Mouse (Mus musculus) liver, embryonic 11.5 days (tissue): ENCODE measurements at regions not wholly inside any gene's neighbourhood (a gene's known extent, or its start where the extent isn't known, plus 50 kb on each side); places are given as distances from the start of the nearest gene placed in this dataset.
A peak's percentile ranks its signal among the peaks of the same experiment; 100 is the strongest.

Source experiments
- ATAC-seq: fragments of 200-750 bp; cut with Nextera tagmentation; replicated peaks from 2 replicates; pipeline ENCODE4 v1.8.0; 2017; ENCODE audit warnings: moderate number of reproducible peaks, mild to moderate bottlenecking, moderate TSS enrichment, moderate library complexity; ENCODE audit not compliant: low FRiP score
- DNase-seq: peaks from one replicate; pipeline ENCODE4 v3.0.0-alpha.2; 2017; ENCODE audit warnings: low spot score
- H3K27ac ChIP-seq: fragments of 300-500 bp; sonication (generic); 2 replicates; pipeline ENCODE4 v1.5.1; 2014; ENCODE audit warnings: mild to moderate bottlenecking, low read depth, low read length, control low read depth
- H3K27me3 ChIP-seq: fragments of 300-500 bp; sonication (generic); replicated peaks from 2 replicates; pipeline ENCODE4 v1.6.1; 2014; ENCODE audit warnings: low read length, mixed read lengths; ENCODE audit not compliant: control insufficient read depth, insufficient read depth
- H3K36me3 ChIP-seq: fragments of 300-500 bp; sonication (generic); 2 replicates; pipeline ENCODE4 v1.6.1; 2014; ENCODE audit warnings: mild to moderate bottlenecking, low read length, moderate library complexity, mixed read lengths; ENCODE audit not compliant: control insufficient read depth, insufficient read depth
- H3K4me1 ChIP-seq: fragments of 300-500 bp; sonication (generic); replicated peaks from 2 replicates; pipeline ENCODE4 v1.6.1; 2014; ENCODE audit warnings: low read length, mixed read lengths; ENCODE audit not compliant: control insufficient read depth, insufficient read depth
- H3K4me2 ChIP-seq: fragments of 300-500 bp; sonication (generic); 2 replicates; pipeline ENCODE4 v1.6.1; 2014; ENCODE audit warnings: mild to moderate bottlenecking, control low read depth, moderate library complexity
- H3K4me3 ChIP-seq: fragments of 300-500 bp; sonication (generic); 2 replicates; pipeline ENCODE4 v1.5.1; 2014; ENCODE audit warnings: low read depth, low read length, control low read depth
- H3K9ac ChIP-seq: fragments of 300-500 bp; sonication (generic); 2 replicates; pipeline ENCODE4 v1.6.1; 2014; ENCODE audit warnings: low read depth, low read length, control low read depth
- H3K9me3 ChIP-seq: fragments of 300-500 bp; sonication (generic); 2 replicates; pipeline ENCODE4 v1.6.1; 2016; ENCODE audit warnings: low read length, inconsistent platforms, mixed read lengths; ENCODE audit not compliant: control insufficient read depth
- WGBS: fragments of 180-500 bp; shearing (Covaris S2); extraction: QIAGEN DNeasy Blood & Tissue Kit; methylation state at CpG from one replicate; pipeline ENCODE4 v1.1.7; 2014; 5-methylcytosine and 5-hydroxymethylcytosine counted together

DNA sequence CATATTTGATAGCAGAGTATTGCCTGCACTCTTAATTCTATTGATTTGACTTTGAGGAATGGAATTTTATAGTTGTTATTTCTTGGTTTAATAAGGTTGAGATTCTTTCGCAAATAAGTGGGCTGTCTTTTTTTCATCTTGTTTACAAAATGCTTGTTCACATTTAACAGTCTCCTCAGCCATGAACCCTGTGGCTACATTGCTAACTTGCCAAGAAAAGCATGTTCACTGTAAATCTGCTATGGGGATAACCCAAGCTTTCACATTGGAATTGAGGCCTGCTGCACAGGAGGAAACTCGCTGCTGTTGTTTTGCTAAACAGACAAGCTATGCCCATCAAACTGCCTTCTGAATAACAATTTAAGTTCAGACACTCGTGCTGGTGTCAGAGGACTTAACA is 564.6 kb upstream of the Fam92a start:
- no peak overlapping the region for H3K27ac ChIP-seq
- no peak overlapping the region for H3K9ac ChIP-seq
- H3K36me3 ChIP-seq = no peaks in the 10 kb centered on the region
- 71% methylated on average over 3 of the region's 3 CpGs for whole genome bisulfite sequencing
- no peak overlapping the region for H3K4me3 ChIP-seq
- ATAC-seq (no peak), DNase-seq (no peak)
- H3K9me3 ChIP-seq = no peaks in the 10 kb centered on the region
- H3K4me2 ChIP-seq = no peak overlapping the region
- H3K4me1 ChIP-seq = no peaks in the 10 kb centered on the region
- H3K27me3 ChIP-seq = no peaks in the 10 kb centered on the region

DNA sequence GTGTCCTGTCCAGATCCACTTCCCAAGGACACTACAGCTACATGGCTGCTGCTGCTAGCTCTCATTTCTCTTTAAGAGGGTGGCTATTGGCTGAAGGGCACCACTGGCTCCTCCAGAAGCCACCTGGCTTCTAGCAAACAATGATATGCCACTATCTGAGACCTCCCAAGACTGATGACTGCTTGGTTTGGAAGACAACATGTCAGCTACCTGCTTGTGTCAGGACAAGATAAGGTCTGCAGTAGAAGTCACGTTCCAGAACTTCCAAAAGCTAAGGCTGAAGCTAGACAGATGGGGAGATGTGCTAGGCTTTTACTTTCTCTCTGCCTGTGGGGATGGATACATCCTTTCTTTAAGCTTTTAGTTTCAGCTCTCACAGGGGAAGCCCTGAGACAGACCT is 528.4 kb upstream of the Fam92a start:
- H3K4me3 ChIP-seq = no peak overlapping the region
- no peaks in the 10 kb centered on the region for H3K4me1 ChIP-seq
- peak; percentile 75 for ATAC-seq
- H3K4me2 ChIP-seq = no peak overlapping the region
- WGBS = 30% methylated on average over 1 of the region's 1 CpGs
- H3K27me3 ChIP-seq = no peaks in the 10 kb centered on the region
- no peak overlapping the region for H3K27ac ChIP-seq
- no peaks in the 10 kb centered on the region for H3K9me3 ChIP-seq
- no peak for DNase-seq
- no peaks in the 10 kb centered on the region for H3K36me3 ChIP-seq
- no peak overlapping the region for H3K9ac ChIP-seq

DNA sequence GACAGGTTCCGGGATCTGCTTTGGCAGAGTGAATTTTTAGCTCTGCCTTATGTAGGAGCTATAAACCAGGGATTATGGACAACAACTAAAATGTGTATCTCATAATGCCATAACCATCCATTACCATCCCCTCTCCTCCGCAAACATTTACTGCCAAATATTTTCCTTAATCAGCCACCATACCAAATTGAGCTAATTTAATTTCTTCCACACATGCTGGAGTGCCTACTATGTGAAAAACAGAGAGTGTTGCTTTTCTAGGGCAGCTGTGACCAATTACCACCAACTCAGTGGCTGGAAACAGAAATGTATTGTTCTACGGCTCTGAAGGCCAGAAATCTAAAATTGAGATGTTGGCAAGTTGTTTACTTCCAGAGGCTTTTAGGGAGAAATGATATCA is 506.0 kb upstream of the Fam92a start:
- Histone ChIP-seq H3K27me3 (no peaks in the 10 kb centered on the region), H3K9ac (no peak overlapping the region), H3K4me3 (no peak overlapping the region), H3K27ac (no peak overlapping the region), H3K36me3 (no peaks in the 10 kb centered on the region), H3K9me3 (no peaks in the 10 kb centered on the region), H3K4me1 (no peaks in the 10 kb centered on the region), H3K4me2 (no peak overlapping the region)
- ATAC-seq = no peak
- 85% methylated on average over 3 of the region's 3 CpGs for WGBS
- no peak for DNase-seq

DNA sequence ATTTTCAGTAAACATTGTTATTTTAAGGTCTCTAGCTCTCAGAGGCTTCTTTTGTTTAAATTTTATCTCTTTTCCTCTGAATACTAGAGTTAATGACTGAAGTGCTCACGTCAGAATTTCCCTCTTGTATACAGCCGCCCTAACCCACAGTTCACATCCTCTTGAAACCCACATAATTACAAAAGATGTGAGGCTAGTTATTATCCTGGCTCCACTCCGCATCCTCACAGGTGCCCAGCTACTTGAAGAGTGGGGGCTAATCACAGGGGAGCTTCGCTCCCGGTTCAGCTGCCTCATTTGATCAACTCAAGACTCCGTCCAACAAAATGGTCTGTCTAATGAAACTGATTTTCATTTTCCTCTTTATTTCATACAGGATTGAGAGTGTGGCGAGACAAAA is 499.6 kb upstream of the Fam92a start:
- Histone ChIP-seq H3K9me3 (no peaks in the 10 kb centered on the region), H3K4me3 (no peak overlapping the region), H3K36me3 (no peaks in the 10 kb centered on the region), H3K4me2 (no peak overlapping the region), H3K9ac (no peak overlapping the region), H3K27ac (no peak overlapping the region), H3K27me3 (no peaks in the 10 kb centered on the region), H3K4me1 (no peaks in the 10 kb centered on the region)
- DNase-seq (no peak), ATAC-seq (no peak)
- WGBS = 74% methylated on average over 7 of the region's 7 CpGs

DNA sequence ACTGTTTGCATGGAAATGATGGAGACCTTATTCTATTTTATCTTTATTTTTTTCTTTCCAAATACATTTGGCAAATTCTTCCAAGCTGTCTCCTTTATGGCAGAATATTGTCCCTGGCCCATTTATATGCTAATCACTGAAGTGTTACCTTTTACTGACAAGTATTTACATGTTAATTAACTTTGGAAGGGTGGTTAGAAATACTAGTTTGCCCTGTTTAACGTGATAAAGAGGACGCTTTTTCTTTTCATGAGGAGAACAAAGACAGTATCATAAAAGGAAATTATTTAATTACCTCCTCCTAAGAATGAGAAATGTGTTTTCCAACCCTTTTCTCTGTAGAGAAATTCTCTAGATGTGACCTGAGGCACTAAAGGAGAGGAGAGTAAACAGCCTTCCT is 491.4 kb upstream of the Fam92a start:
- Histone ChIP-seq H3K27me3 (no peaks in the 10 kb centered on the region), H3K4me2 (no peak overlapping the region), H3K4me1 (no peaks in the 10 kb centered on the region), H3K9me3 (no peaks in the 10 kb centered on the region), H3K4me3 (no peak overlapping the region), H3K27ac (no peak overlapping the region), H3K36me3 (no peaks in the 10 kb centered on the region), H3K9ac (no peak overlapping the region)
- ATAC-seq (no peak), DNase-seq (no peak)
- WGBS = 38% methylated on average over 2 of the region's 2 CpGs

DNA sequence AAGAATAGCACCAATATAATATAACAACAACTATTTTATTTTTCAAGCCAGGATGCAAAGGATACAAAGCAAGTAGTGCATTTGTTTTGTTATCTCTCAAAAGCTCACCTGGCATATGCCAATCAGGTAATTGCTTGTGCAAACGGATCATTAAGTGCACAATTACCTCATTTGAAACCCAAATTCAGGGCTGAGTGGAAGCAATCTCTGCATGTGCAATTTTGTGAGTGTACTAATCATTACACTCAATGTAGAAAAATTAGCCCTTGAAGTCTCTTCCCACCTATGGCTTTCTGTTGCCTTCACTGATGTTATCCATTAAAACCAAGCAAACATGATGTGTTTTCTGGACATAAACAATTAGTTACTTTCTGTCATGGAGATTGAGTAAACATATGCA is 490.9 kb upstream of the Fam92a start:
- 61% methylated on average over 1 of the region's 1 CpGs for WGBS
- H3K36me3 ChIP-seq = no peaks in the 10 kb centered on the region
- no peaks in the 10 kb centered on the region for H3K4me1 ChIP-seq
- H3K4me3 ChIP-seq = no peak overlapping the region
- H3K9me3 ChIP-seq = no peaks in the 10 kb centered on the region
- DNase-seq = no peak
- H3K27ac ChIP-seq = no peak overlapping the region
- ATAC-seq = no peak
- H3K9ac ChIP-seq = no peak overlapping the region
- no peaks in the 10 kb centered on the region for H3K27me3 ChIP-seq
- no peak overlapping the region for H3K4me2 ChIP-seq

DNA sequence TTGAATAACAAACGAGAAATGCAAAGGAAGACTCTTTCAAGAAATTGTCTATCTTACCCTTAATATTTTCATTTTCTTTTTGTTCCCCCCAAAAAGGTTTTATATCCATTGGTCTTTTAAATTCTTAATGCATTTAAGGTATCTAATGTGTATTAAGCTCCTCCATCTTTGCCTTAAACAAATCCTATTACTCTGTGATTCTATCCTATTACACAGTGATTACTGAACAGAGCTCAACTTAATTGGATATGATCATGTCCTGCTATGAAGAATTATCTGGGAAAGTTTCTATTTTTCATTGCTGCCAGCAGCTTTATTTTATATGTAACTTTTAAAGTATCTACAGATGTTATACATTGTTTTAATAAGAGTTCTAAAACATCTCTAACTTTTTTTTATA is 487.3 kb upstream of the Fam92a start:
- Histone ChIP-seq H3K9ac (no peak overlapping the region), H3K4me1 (no peaks in the 10 kb centered on the region), H3K27ac (no peak overlapping the region), H3K9me3 (no peaks in the 10 kb centered on the region), H3K4me3 (no peak overlapping the region), H3K4me2 (no peak overlapping the region), H3K27me3 (no peaks in the 10 kb centered on the region), H3K36me3 (no peaks in the 10 kb centered on the region)
- DNase-seq = no peak
- ATAC-seq = no peak
- 76% methylated on average over 1 of the region's 1 CpGs for WGBS

DNA sequence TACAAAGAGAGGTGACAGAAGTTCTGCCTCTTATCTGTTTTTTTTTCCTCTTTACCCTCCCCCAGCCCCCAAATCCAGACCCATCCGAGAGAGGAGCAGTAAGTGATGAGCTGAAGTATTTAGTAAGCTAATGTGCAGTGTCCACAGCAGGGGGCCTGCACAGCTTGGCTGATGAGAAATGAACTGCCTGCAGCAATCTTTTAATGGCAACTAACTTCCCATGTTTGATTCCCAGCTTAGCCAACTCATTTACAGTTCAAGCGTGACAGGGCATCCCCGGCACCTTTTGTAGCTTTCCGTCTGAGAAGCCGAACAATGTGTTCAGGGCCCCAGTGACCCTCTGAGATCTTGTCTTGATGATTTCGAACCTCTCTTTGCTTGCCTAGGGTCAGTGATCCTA is 486.8 kb upstream of the Fam92a start:
- Histone ChIP-seq H3K27me3 (no peaks in the 10 kb centered on the region), H3K4me2 (no peak overlapping the region), H3K27ac (no peak overlapping the region), H3K4me1 (no peaks in the 10 kb centered on the region), H3K9me3 (no peaks in the 10 kb centered on the region), H3K36me3 (no peaks in the 10 kb centered on the region), H3K4me3 (no peak overlapping the region), H3K9ac (no peak overlapping the region)
- DNase-seq (no peak), ATAC-seq (no peak)
- 59% methylated on average over 6 of the region's 6 CpGs for WGBS

DNA sequence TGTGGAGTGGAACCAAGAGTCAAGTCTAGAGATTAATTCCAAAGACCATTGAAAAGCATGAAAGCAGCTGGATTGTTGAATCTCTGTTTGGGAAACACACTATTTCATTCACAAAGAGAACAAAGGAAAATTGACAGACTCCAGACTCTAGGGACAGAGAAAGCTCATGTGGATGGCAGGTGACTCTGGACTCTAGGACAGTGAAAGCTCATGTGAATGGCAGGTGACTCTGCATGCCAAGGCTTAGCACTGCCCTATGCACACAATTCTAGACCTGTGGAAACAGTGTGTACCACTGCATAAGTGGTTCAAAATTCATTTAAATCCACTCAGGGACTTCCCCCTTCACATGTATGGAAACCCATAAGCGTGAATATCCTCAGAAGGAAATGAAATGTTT is 486.0 kb upstream of the Fam92a start:
- no peaks in the 10 kb centered on the region for H3K9me3 ChIP-seq
- ATAC-seq (no peak), DNase-seq (no peak)
- H3K4me2 ChIP-seq = no peak overlapping the region
- H3K27ac ChIP-seq = no peak overlapping the region
- no peaks in the 10 kb centered on the region for H3K4me1 ChIP-seq
- no peaks in the 10 kb centered on the region for H3K36me3 ChIP-seq
- 74% methylated on average over 1 of the region's 1 CpGs for WGBS
- no peaks in the 10 kb centered on the region for H3K27me3 ChIP-seq
- H3K9ac ChIP-seq = no peak overlapping the region
- H3K4me3 ChIP-seq = no peak overlapping the region
